Mouse (Mus musculus): Measurements from ENCODE around the gene Gm28047.

DNA sequence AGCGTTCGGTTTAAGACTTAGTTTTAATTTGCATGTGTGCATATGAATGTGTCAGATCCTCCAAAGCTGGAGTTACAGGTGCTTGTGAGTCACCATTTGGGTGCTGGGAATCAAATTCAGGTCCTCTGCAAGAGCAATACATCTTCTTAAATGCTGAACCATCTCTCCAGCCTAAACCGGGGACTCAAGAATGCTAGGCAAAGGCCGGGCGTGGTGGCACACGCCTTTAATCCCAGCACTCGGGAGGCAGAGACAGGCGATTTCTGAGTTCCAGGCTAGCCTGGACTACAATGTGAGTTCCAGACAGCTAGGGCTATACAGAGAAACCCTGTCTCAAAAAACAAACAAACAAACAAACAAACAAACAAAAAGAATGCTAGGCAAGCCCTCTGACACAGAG, 35.0 kb downstream of the Gm28047 start:
- TF ChIP-seq CTCF (IDR thresholded peaks at IDR 0.05; ENCODE audit: low read depth, low read length) (no peak), POLR2A (IDR thresholded peaks at IDR 0.05; ENCODE audit: extremely low read depth, insufficient read depth, low read length) (no peak)

All from liver, adult 2 months (tissue).